Mouse (Mus musculus): ENCODE results near the gene Acaca.
A peak's percentile ranks its signal among the peaks of the same experiment; 100 is the strongest.

Gene Acaca

DNA sequence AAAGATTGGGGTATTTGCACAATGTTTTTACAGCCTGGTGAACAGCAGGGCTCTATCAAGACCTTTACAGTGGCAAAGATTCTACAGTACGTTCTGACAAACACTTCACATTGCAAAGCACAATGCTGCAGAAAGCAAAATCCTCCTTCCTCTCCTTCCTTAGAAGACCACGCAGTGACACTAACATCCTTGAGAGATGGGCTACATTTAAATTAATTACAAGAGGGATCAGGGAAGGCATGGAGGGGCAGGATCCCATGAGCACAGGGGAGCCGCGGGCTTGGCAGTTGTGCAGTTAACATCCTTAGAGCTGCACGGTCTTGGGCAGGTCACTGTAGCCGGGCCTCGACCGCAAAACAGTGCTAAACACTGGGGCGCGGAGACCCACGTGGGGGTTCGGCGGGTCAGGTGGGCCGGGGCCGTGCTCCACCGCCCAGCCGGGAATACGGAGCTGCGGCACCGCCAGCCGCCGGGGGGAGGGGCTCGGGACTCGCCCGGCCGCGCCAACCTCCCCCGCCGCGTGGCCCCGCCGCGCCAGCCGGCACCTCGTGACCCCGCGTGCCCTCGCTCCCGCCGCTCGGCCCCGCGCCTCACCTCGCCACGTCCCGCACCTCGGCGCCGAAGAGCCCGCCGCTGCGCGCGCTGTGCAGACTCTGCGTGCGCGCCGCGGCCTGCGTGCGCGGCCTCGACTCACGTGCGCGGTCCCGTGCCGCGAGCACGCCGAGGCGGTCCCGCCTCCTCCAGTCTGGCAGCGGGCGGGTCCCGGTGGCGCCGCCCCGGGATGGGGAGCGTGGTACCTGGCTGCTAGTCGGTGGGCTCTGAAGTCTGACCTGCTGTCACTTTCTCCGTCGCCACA lies at the start of gene Acaca, which contains the start of gene Tada2a:
Gene Acaca (plus strand): TSS at position 730 of the 856 bp plus-strand sequence.
Gene Tada2a (minus strand): TSS at position 658 of the 856 bp plus-strand sequence.
- DNase-seq (ENCODE audit: low spot score), result peak; percentile 83

DNA sequence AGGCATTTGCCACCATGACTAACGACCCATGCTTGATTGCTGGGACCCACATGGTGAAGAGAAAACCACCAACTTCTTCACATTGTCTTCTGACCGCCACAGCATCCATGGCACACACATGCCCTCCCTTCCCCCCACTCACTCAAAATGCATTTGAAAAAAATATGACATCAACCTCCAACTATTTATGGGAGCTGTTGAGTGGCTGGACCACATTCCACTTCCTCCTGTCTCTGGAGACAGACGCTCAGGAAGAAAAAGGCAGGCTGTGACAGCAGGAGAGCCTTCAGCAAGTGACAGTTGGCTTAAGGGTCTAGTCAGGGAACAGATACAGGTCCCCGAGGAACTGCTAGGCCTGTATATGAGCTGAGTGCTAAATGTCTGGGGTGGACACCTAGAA lies 49.6 kb upstream of the Acaca start:
- no peak for DNase-seq (ENCODE audit: low spot score)

DNA sequence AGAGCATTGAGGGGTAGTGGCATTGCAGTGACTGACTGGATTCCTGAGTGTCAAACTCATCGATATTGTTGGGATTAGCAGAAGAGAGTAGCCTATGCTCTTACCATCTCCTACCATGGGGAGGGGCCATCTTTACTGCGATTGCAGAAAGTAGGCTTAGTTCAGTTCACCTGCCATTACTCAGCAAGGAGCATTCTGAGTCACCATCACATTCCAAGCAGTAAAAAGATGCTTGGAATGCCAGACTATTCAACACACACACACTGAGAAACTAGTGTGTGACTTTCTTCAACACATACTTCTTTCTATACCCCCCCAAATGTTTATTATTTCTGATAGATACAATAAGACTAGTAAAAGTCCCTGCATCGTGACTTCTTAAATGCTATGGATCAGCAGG lies 49.1 kb upstream of the Acaca start:
- no peak for DNase-seq (ENCODE audit: low spot score)

DNA sequence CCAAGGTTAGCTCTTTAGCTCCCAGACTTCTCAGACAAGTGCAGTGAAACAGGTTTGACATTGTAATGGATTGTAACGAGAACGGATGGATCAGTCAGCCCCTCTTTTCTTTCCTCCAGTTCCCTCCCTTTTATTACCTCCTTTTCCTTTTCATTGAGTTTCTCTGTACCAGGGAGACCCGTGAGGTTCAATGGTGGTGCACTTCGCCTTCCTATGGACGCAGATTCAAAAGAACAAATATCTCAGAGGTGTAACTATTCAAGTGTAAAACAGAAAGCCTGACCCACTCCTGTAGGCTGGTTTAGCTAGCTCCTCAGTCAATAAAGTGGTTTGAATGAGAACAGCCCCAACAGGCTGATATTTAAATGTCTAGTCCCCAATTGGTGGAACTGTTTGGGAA lies 47.6 kb upstream of the Acaca start:
- DNase-seq (ENCODE audit: low spot score), result no peak

DNA sequence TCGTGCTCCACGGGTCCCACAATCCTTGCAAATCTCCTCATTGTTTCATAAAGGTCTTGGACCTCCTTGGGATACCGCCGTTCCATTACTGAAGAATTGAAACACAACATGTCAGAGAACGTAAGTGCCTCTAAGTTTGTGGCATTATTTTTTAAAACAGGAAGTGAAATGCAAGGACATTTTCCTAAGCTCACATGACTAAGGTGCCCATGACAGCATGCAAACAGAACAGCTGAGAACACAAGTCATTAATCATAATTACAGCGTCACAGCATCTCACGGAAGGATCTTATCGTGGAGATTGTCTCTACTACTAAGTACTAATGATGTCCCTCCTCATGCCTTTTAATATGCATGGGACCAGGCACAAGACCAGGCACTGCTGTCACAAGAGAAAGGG lies 38.9 kb upstream of the Acaca start:
- no peak for DNase-seq (ENCODE audit: low spot score)

DNA sequence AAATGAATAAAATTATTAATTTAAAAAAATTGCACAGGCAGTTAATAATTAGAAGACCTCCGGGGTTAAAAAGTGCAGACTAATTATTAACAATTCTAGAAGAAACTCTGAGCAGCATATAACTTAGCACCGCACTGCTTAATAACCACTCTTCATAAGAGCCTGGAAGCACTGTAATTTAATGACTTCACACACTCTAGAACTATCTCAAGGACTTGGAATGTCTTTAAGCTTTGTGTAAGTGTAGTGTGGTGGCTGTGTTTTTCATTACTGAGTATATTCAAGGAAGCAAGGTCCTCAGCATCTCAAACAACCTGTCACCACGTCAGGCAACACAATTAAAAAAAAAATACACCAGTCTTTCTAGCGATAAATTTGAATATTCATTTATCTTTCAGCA lies 34.4 kb upstream of the Acaca start:
- no peak for DNase-seq (ENCODE audit: low spot score)

DNA sequence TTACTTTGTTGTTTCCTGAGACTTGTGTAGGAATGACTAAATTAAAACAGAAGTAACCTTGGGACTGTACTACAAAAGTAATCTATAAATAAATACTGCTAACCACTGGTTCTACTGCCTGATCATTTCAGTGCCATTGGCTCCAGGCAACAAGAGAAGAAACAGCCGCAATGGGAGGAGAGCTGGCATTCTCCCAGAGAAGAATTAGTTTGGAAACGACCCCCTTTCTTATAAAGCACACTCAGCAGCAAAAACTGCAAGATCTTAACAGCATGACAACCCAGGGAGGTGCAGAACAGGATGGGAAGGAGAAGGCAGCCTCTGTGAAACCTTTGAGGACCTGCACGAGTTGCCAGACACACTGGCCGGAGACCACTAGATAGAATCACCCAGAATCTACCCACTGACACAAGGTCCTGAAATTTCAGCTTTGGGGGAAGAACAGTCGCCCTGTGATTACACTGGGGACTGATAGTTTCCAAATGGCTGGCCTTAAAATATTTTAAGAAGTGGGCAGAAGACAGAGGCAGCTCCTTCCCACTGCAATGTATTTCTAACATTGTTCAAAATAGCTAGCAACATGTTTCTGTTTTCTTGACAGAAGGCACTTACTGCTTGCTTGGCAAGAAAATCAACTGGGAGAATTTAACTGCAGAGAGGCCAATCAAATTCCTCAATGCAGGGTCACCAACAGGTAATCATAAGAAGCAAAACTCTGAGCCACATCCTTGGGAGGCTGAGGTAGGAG lies 32.0 kb upstream of the Acaca start:
- DNase-seq (ENCODE audit: low spot score), result no peak

DNA sequence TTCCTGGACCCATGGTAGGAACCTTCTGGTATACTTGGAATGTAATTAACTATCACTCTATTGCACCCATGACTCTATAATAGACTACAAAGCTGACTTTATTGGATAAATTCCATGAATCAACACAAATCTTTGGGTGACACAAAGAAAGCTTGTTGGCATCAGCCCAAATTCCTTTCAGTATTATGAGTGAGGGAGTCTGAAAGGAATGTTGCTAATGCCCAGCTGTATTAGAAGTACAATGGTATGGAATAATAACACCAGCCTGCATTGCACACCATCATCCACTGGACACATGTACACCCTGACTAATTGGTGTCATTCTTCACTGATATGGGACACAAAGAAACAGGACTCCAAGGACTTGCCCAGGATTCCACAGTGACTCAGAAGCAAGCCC lies 28.3 kb upstream of the Acaca start:
- no peak for DNase-seq (ENCODE audit: low spot score)

DNA sequence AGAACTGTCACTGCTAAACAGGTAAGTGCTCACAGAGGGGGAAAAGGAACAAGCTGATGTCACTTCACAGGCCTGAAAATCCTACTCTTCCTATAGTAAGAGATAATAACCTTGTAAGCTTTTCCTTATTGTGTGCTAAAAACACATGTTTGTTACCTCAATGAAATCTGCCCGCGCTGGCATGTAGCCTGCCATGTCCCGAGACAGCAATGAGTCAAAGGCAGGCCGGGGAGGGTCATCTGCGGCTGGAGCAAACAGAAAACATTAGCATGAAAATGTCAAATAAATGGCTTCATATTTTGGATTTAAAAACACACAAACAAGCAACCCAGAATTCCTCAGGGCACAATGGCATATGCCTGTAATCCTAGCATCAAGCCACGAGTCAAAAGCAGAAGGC lies 25.4 kb upstream of the Acaca start:
- DNase-seq (ENCODE audit: low spot score), result no peak

DNA sequence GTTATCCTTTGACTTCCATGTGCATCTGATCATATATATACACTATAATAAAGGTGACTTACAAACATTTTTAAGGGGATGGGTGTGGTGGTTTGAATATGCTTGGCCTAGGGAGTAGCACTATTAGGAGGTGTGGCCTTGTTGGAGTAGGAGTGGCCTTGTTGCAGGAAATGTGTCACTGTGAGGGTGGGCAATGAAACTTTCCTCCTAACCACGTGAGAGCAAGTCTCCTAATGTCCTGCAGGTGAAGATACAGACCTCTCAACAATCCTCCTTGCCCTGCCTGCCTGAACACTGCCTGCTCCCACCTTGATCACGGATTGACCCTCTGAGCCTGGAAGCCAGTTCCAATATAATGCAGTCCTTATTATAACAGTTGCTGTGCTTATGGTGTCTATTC lies 22.3 kb upstream of the Acaca start:
- DNase-seq (ENCODE audit: low spot score), result no peak

DNA sequence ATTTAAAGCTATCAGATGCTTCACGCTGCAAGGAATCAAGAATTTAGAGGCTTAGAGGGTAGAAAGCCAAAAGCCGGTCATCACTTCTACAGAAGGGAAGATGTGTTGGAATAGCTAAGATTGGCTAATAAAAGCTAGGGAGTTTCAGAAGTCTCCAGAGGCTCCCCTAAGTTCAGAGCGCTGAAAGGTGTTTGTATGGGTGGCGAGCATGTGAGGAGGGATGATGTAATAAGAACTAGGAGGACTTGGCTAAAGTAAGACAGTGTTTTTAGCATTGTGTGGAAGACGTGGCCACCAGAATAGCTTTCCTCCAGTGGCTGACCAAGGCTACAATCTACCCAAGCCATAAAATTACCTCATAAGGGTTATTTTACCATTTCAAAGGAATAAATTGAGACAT lies 15.8 kb upstream of the Acaca start:
- no peak for DNase-seq (ENCODE audit: low spot score)

DNA sequence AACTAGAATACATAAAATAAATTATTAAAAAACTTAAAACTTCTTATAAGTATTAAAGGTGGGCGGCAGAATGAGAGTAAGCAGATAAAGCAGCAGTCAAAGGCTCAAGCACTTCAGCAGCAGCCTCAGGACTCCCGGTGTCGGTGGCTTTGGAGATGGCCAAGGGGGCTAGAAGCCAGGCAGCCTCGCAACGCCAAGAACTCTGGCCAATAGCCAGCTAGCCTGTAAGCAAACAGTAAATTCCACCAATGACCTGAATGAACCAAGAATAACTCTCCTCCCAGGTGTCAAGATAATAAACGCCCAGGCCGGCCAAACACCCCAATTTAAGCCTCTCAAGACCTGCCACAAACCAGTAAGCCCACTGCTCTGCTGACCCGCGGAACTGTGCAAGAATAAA lies 13.8 kb upstream of the Acaca start:
- DNase-seq (ENCODE audit: low spot score), result no peak

DNA sequence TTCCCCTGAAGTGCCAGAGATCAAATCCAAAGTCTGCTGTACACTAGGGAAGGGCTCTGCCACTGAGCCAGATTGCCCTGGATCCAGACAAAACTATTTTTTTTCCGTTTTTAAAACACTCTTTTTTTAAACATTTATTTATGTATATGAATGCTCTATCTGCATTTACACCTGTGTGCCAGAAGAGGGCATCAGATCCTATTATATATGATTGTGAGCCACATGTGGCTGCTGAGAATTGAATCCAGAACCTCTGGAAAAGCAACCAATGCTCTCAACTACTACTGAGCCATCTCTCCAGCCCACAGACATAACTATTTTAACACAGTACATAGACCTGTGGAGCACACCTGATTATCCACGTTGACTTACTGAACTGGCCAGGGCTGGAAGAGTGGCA lies 13.3 kb upstream of the Acaca start:
- no peak for DNase-seq (ENCODE audit: low spot score)

DNA sequence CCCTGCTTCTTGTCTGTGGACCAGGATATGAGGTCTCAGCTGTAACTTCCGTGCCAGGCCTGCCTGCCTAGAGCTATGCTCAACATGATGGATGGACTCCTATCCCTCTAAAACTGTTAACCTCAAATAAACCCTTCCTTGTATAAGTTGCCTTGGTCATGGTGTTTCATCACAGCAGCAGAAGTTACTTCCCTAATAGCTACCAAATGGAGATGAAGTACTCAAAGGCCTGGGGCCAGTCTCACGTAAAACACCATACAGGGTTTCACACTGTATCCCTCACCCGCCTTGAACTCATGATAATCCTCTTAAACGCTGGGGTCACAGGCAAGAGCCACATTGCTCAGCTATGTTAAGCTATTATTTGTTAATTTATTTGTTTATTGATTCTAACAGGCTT lies 12.0 kb upstream of the Acaca start:
- no peak for DNase-seq (ENCODE audit: low spot score)

DNA sequence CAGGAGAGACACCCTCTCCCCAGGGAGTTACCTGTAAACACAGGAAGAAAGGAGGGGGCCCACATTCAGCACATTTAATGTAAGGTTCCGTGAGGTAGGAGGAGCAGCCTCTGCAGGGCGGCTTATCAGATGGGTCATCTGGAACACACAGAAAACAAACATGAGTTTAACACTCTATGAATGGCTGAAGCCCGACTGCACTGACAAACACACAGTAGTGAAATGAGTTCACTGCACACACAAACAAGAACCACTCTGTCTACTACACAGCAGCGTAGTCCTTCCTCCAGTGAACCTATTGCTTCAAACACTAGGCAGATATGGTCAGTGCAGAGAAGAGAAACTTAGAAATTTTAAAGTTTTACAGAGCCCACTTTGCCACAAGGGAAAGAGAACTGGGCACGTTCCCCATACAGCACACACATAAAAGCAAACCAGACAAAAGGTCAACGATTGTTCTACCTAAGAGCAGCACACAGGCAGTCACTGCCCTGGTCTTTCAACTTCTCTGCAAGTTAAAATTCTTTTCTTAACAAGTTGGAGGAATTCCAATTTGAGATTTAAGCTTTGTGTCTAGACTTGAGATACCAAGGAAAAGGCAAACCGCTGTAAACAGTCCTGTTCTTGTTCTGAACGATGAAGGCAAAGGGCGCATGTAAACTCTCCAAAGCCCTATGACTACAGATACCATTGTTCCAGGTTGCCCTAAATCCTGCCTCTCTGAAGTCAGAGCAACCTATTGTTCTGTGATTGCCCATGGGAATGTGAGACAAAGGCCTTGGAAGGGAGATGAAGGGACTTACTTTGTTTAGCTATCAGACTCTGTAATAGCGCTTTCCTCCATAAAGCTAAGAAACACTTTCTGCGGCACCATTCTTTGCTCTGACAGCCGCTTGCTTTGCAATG lies 8.2 kb upstream of the Acaca start:
- DNase-seq (ENCODE audit: low spot score), result no peak

DNA sequence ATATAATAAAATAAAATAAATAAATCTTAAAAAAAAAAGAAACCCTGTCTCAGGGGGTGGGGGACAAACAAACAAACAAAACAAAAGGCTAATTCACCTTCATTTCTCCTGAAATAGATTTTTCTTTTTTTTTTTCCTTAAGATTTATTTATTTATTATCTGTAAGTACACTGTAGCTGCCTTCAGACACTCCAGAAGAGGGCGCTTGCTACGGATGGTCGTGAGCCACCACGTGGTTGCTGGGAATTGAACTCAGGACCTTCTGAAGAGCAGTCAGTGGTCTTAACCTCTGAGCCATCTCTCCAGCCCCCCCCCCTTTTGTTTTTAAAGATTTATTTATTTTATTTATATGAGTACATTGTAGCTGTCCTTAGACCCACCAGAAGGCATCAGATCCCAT lies 1.5 kb upstream of the Acaca start:
- DNase-seq (ENCODE audit: low spot score), result no peak

DNA sequence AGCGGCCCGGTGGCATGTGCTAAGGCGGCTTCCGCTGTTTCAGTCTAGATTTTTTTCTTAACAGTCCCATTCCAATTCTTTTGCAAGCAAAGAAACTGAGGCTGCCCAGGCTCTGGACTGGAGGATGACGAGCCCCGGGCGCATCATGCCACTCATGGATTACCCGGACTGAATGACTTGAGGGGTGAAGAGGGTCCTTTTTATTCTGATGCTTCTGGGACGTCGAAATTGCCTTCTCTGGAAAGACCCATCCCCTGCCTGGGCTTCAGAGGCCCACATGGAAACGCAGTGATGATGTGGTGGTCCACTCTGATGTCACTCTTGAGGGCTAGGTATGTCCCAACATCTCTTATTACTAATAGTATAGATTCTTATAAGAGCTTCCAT lies 320 bp downstream of the Acaca start:
- DNase-seq (ENCODE audit: low spot score), result no peak

DNA sequence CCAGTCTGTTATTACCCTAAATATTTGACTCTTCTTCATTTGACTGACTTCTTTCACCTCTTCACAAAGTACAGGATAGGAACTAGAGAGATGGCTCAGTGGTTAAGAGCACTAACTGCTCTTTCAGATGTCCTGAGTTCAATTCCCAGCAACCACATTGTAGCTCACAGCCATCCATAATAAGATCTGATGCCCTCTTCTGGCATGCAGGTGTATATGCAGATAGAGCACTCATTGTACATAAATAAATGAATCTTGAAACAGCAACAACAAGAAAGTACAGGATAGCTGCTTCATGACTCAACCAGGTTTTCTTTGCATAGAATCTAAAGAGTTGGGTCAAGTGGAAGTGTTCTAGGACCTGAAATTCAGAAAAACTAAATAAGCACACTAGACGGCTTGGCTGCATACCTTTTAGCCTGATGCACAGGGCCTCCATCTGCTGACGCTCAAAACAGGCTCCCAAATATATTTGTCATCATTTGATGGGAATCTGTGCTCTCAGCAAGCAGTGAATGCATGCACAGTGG lies 4.9 kb downstream of the Acaca start:
- no peak for DNase-seq (ENCODE audit: low spot score)

DNA sequence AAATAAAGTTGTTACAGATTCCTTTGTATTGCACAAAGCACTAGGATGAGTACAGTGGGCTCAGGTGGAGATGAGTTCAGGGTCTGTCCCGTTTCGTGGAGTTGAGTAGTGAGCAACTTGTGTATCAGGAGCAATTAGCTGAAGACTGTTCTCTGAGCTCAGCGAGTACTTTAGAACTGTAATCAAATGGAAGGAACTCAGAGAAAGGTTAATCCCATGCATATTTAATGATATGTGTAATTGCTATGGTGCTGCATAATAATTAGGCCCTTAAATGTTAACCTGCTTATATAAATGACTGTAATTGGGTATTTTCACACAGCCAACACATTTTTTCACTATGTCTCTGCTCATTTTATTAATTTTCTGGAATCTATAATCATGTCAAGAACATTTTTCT lies 7.0 kb downstream of the Acaca start:
- no peak for DNase-seq (ENCODE audit: low spot score)

DNA sequence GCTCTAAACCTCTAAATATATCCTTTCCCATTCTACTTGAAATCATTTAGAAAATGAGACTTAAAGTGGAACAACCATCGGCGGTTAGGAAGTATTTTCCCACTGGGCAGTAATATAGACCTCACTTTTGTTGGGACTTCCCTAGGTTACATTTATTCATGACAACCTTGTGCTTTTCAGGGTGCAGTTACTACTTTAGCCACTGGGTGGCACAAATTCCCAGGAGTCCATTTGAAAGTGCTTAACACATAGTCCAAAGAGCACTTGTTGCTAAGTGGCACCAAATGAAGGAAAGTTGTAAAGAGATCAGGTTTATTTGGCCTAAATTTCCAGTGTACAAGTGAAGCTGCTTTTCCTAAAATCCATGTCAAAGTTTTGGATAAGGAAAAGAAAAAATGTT lies 12.3 kb downstream of the Acaca start:
- peak; percentile 26 for DNase-seq (ENCODE audit: low spot score)

DNA sequence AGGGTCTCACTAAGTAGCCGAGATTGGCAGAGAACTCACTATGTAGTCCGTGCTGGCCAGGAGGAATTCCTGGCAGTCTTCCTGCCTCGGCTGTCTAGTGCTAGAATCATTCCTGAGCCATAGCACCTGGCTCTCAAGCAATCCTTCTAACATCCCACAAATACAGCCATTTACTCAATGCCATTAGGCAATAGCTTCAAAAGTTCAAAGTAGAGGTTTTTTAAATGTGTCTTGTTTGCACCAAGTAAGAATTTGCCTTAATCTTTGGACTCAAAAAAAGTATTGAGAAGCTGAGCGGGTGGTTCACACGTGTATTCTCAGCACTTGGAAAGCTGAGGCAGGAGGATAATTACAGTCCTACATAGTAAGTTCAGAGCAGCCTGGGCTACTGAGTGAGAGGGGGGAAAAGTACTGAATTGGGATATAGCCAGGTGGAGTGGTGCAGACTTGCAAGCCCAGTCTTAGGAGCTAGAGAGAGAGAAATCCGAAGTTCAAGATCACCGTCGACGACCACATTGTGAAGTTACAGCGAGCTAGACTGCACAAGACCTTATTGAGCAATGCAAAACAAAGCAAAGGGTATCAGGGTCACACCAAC lies 15.8 kb downstream of the Acaca start:
- no peak for DNase-seq (ENCODE audit: low spot score)

DNA sequence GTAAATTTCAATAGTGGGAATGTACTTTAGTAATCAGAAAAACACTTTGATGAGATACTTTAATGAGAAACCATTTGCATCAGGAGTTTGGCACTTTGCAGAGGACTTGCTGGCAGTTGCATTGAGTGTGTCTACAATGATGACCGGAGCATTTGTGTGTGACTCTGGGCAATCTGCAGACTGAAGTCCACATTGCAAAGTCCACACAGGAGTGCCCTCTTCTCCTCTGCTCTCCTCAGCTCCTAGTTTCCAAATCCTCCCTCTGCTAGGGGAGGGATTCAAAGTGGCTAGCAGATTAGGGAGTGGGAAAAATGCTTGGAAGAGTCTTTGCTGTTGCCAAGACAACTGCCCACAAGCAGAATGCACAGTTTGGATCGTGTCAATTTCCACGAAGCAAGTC lies 16.6 kb downstream of the Acaca start:
- DNase-seq (ENCODE audit: low spot score), result no peak

All from ovary, postnatal 36 days (tissue).